Mouse (Mus musculus) hindbrain, embryonic 16.5 days (tissue): ENCODE data around the gene Runx2. TPM values are rescaled to one million over a fixed set of nuclear protein-coding genes. Genes with fewer than 3 reads are reported as not detected.

Experiments used
- ATAC-seq: fragments of 200-750 bp; cut with Nextera tagmentation; 2 replicates; pipeline ENCODE4 v1.8.0; 2017; ENCODE audit warnings: moderate TSS enrichment, moderate library complexity
- H3K27ac ChIP-seq: fragments of 300-500 bp; sonication (generic); 2 replicates; pipeline ENCODE4 v1.5.1; 2014; ENCODE audit warnings: low read depth, mild to moderate bottlenecking, control low read depth, low read length, moderate library complexity
- H3K27me3 ChIP-seq: fragments of 300-500 bp; sonication (generic); replicated peaks from 2 replicates; pipeline ENCODE4 v1.6.1; 2014; ENCODE audit warnings: low read length; ENCODE audit not compliant: control insufficient read depth, insufficient read depth
- H3K36me3 ChIP-seq: fragments of 300-500 bp; sonication (generic); 2 replicates; pipeline ENCODE4 v1.6.1; 2014; ENCODE audit warnings: mild to moderate bottlenecking, low read length, moderate library complexity, mixed read lengths; ENCODE audit not compliant: control insufficient read depth, insufficient read depth
- H3K4me1 ChIP-seq: fragments of 300-500 bp; sonication (generic); 2 replicates; pipeline ENCODE4 v1.6.1; 2014; ENCODE audit warnings: low read depth, low read length; ENCODE audit not compliant: control insufficient read depth, insufficient read depth
- H3K4me2 ChIP-seq: fragments of 300-500 bp; sonication (generic); 2 replicates; pipeline ENCODE4 v1.6.1; 2014; ENCODE audit warnings: mild to moderate bottlenecking, low read length, control low read depth, moderate library complexity
- H3K4me3 ChIP-seq: fragments of 300-500 bp; sonication (generic); 2 replicates; pipeline ENCODE4 v1.5.1; 2014; ENCODE audit warnings: mild to moderate bottlenecking, low read length, control low read depth, moderate library complexity
- H3K9ac ChIP-seq: fragments of 300-500 bp; sonication (generic); 2 replicates; pipeline ENCODE4 v1.6.1; 2014; ENCODE audit warnings: low read depth, mild to moderate bottlenecking, control low read depth, low read length, moderate library complexity
- H3K9me3 ChIP-seq: fragments of 300-500 bp; sonication (generic); 2 replicates; pipeline ENCODE4 v1.6.1; 2014; ENCODE audit warnings: mild to moderate bottlenecking, low read length, moderate library complexity; ENCODE audit not compliant: control insufficient read depth
- WGBS: fragments of 180-500 bp; shearing (Covaris S2); extraction: QIAGEN DNeasy Blood & Tissue Kit; methylation state at CpG from one replicate; pipeline ENCODE4 v1.1.7; 2014; 5-methylcytosine and 5-hydroxymethylcytosine counted together
- polyA plus RNA-seq: library from polyadenylated mRNA; unstranded; fragments of >200 nt; fragmentation: Nextera tagmentation; extraction: Ambion mirVana; gene quantifications from 2 replicates; pipeline ENCODE4 v1.2.1, GENCODE M21; 2015

Gene Runx2
- polyA plus RNA-seq, 1 experiment from 2014 or later, result 0.31 TPM

GRCm38 (mm10) chr17:44743780-44744179 is 70.8 kb downstream of the Runx2 start:
- Histone ChIP-seq H3K4me3 (no peak overlapping the region), H3K36me3 (no peaks in the 10 kb centered on the region), H3K9me3 (no peaks in the 10 kb centered on the region), H3K27ac (no peak overlapping the region), H3K9ac (no peak overlapping the region), H3K27me3 (peaks cover 10% of the 10 kb centered on the region), H3K4me1 (no peaks in the 10 kb centered on the region), H3K4me2 (no peak overlapping the region)
- WGBS, result 57% methylated on average over 3 of the region's 3 CpGs
- no peak for ATAC-seq

- H3K4me1 ChIP-seq, result peaks cover 8% of the 10 kb centered on the region
- no peak overlapping the region for H3K4me2 ChIP-seq
- 88% methylated on average over 9 of the region's 9 CpGs for WGBS
- H3K36me3 ChIP-seq, result no peaks in the 10 kb centered on the region
- no peaks in the 10 kb centered on the region for H3K9me3 ChIP-seq
- no peak overlapping the region for H3K4me3 ChIP-seq
- peaks cover 17% of the 10 kb centered on the region for H3K27me3 ChIP-seq
- ATAC-seq, result no peak
- H3K27ac ChIP-seq, result no peak overlapping the region
- no peak overlapping the region for H3K9ac ChIP-seq
These were observed 72.4 kb downstream of the Runx2 start for GRCm38 (mm10) chr17:44742246-44742645.

- Histone ChIP-seq H3K9ac (no peak overlapping the region), H3K27ac (no peak overlapping the region), H3K4me2 (peak overlapping the region; percentile 41), H3K36me3 (no peaks in the 10 kb centered on the region), H3K9me3 (no peaks in the 10 kb centered on the region), H3K4me3 (peak overlapping the region; percentile 2; the same call in 1 of the 2 replicates), H3K27me3 (peaks cover 32% of the 10 kb centered on the region), H3K4me1 (peaks cover 31% of the 10 kb centered on the region)
- ATAC-seq, result no peak
- WGBS, result 3% methylated on average over 20 of the region's 22 CpGs
These were observed 76.4 kb downstream of the Runx2 start for GRCm38 (mm10) chr17:44738121-44738637.

GRCm38 (mm10) chr17:44737275-44738120 is 77.1 kb downstream of the Runx2 start:
- Histone ChIP-seq H3K9ac (no peak overlapping the region), H3K9me3 (no peaks in the 10 kb centered on the region), H3K4me2 (peak overlapping the region; percentile 41), H3K36me3 (no peaks in the 10 kb centered on the region), H3K4me3 (peak overlapping the region; percentile 2; the same call in 1 of the 2 replicates), H3K4me1 (peaks cover 31% of the 10 kb centered on the region), H3K27me3 (peaks cover 32% of the 10 kb centered on the region), H3K27ac (no peak overlapping the region)
- no peak for ATAC-seq
- under 1% methylated on average over 33 of the region's 33 CpGs for WGBS

GRCm38 (mm10) chr17:44735991-44736561 is 78.5 kb downstream of the Runx2 start:
- Histone ChIP-seq H3K9ac (peak overlapping the region; percentile 77), H3K27me3 (peaks cover 38% of the 10 kb centered on the region), H3K27ac (no peak overlapping the region), H3K4me1 (peaks cover 31% of the 10 kb centered on the region), H3K36me3 (no peaks in the 10 kb centered on the region), H3K9me3 (no peaks in the 10 kb centered on the region), H3K4me3 (peak overlapping the region; percentile 78), H3K4me2 (peak overlapping the region; percentile 90)
- peak; percentile 87 for ATAC-seq
- WGBS, result 0% methylated on average over 51 of the region's 73 CpGs

- H3K27me3 ChIP-seq, result peaks cover 35% of the 10 kb centered on the region
- WGBS, result under 1% methylated on average over 57 of the region's 64 CpGs
- no peak overlapping the region for H3K27ac ChIP-seq
- ATAC-seq, result peak; percentile 27
- peak overlapping the region; percentile 77 for H3K9ac ChIP-seq
- peak overlapping the region; percentile 90 for H3K4me2 ChIP-seq
- no peaks in the 10 kb centered on the region for H3K9me3 ChIP-seq
- peaks cover 31% of the 10 kb centered on the region for H3K4me1 ChIP-seq
- peak overlapping the region; percentile 78 for H3K4me3 ChIP-seq
- no peaks in the 10 kb centered on the region for H3K36me3 ChIP-seq
These were observed 79.2 kb downstream of the Runx2 start for GRCm38 (mm10) chr17:44735223-44735990.

GRCm38 (mm10) chr17:44734501-44735222 is 79.9 kb downstream of the Runx2 start:
- 0 out of 2 replicates have a peak, but pooled peaks have one; percentile 13 for ATAC-seq
- 0% methylated on average over 48 of the region's 48 CpGs for WGBS
- no peak overlapping the region for H3K27ac ChIP-seq
- H3K9me3 ChIP-seq, result no peaks in the 10 kb centered on the region
- H3K4me1 ChIP-seq, result peaks cover 31% of the 10 kb centered on the region
- H3K9ac ChIP-seq, result peak overlapping the region; percentile 77
- peak overlapping the region; percentile 78 for H3K4me3 ChIP-seq
- no peaks in the 10 kb centered on the region for H3K36me3 ChIP-seq
- H3K27me3 ChIP-seq, result peaks cover 33% of the 10 kb centered on the region
- peak overlapping the region; percentile 90 for H3K4me2 ChIP-seq

GRCm38 (mm10) chr17:44733544-44734310 is 80.9 kb downstream of the Runx2 start:
- Histone ChIP-seq H3K36me3 (no peaks in the 10 kb centered on the region), H3K27ac (no peak overlapping the region), H3K4me2 (peak overlapping the region; percentile 90), H3K9ac (no peak overlapping the region), H3K9me3 (no peaks in the 10 kb centered on the region), H3K27me3 (peaks cover 28% of the 10 kb centered on the region), H3K4me1 (peaks cover 31% of the 10 kb centered on the region), H3K4me3 (peak overlapping the region; percentile 78)
- 4% methylated on average over 23 of the region's 23 CpGs for WGBS
- no peak for ATAC-seq
